Comparison of ENCODE assay signal across 9 mouse cellular contexts in the genomic region with DNA sequence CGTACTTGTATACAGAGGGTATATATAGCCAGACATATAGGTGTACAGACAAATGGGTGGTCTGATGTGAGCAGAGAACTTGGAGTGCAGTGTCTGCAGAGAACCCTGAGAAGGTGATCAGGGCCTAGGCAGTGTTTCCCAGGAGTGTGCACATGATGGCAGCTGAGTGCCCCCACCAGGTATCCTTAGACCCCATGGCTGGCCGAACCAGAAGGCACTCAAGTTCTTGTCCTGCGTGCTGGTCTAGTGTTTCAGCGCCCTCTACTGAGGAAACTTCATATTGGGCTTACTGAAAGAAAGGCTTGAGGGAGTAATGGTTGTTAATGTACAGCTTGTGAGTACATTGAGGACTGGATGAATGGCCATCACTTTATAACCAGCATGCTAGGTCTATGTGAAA. TPM values are rescaled to one million over a fixed set of nuclear protein-coding genes. Genes with fewer than 3 reads are reported as not detected.
DNase-seq lines count a peak whose midpoint lies in the region; ATAC-seq and TF ChIP-seq lines count a peak whose summit lies in the region.
"Had no signal": no experiment of that assay in that cellular context is flagged by ENCODE, and none has a peak within 500 bp of the region (broad histone marks: within the 10 kb centered on the region; RNA-seq: fewer than 3 reads in every experiment).

No protein-coding gene starts in this region.

- no peak overlapping the region for H3K4me3 ChIP-seq in kidney, embryonic 14.5 days (ENCODE audit: low read length)
- no peak overlapping the region for H3K4me3 ChIP-seq in hindbrain, embryonic 15.5 days
- H3K4me3 ChIP-seq in small intestine, adult 2 months (ENCODE audit: low read depth, low read length), result no peak overlapping the region

- H3K9me3 ChIP-seq in kidney, embryonic 14.5 days (ENCODE audit: control insufficient read depth, low read length), result no peaks in the 10 kb centered on the region
- no peaks in the 10 kb centered on the region for H3K9me3 ChIP-seq in hindbrain, embryonic 15.5 days

- H3K4me2 ChIP-seq in kidney, embryonic 14.5 days (replicated peaks; ENCODE audit: low read depth, low read length), result no peak overlapping the region
- H3K4me2 ChIP-seq in hindbrain, embryonic 15.5 days, result no peak overlapping the region

- peak; percentile 71 for ATAC-seq in kidney, embryonic 14.5 days (ENCODE audit: low FRiP score, low TSS enrichment)
- ATAC-seq in hindbrain, embryonic 15.5 days (ENCODE audit: low FRiP score, low read depth), result peak; percentile 73; the same call in 1 of the 2 replicates

- TF ChIP-seq POLR2A in small intestine, adult 2 months (IDR thresholded peaks at IDR 0.05; ENCODE audit: low read depth, low read length), result no peak

- no peak overlapping the region for H3K27ac ChIP-seq in kidney, embryonic 14.5 days (ENCODE audit: low read depth, low read length)
- H3K27ac ChIP-seq in hindbrain, embryonic 15.5 days (replicated peaks), result no peak overlapping the region
- H3K27ac ChIP-seq in small intestine, adult 2 months (ENCODE audit: insufficient read depth, low read depth, low read length), result no peak overlapping the region
- H3K27ac ChIP-seq: macrophage had no signal

- peak; percentile 49; the same call in 1 of the 2 replicates for TF ChIP-seq CTCF in small intestine, adult 2 months (IDR thresholded peaks at IDR 0.05; ENCODE audit: extremely low read depth, insufficient read length, insufficient replicate concordance, low read depth, low read length)

- no peak for DNase-seq in kidney, adult 11 months
- peak; percentile 67 for DNase-seq in ES-CJ7 (ENCODE audit: low read depth, low spot score)
- peak; percentile 64 for DNase-seq in c-Kit-positive CD71-positive TER-119-positive erythroid progenitor cells, embryonic 14.5 days (ENCODE audit: low spot score)
- peak; percentile 72 for DNase-seq in lung, postnatal 14 days
- no peak for DNase-seq in urinary bladder, postnatal 10 days (ENCODE audit: low spot score)

- no peaks in the 10 kb centered on the region for H3K27me3 ChIP-seq in kidney, embryonic 14.5 days (ENCODE audit: control insufficient read depth, insufficient read depth, low read length)
- H3K27me3 ChIP-seq in hindbrain, embryonic 15.5 days, result no peaks in the 10 kb centered on the region
- no peaks in the 10 kb centered on the region for H3K27me3 ChIP-seq in small intestine, adult 2 months (ENCODE audit: control insufficient read depth, insufficient read depth, low read length)

- WGBS in kidney, embryonic 14.5 days, result 23% methylated on average over 4 of the region's 4 CpGs
- 26% methylated on average over 4 of the region's 4 CpGs for WGBS in hindbrain, embryonic 15.5 days
- 15% methylated on average over 4 of the region's 4 CpGs for WGBS in small intestine, adult 2 months

- 0 out of 2 replicates have a peak, but pooled peaks cover 6% of the 10 kb centered on the region for H3K4me1 ChIP-seq in kidney, embryonic 14.5 days (ENCODE audit: control insufficient read depth, insufficient read depth, low read length)
- no peaks in the 10 kb centered on the region for H3K4me1 ChIP-seq in hindbrain, embryonic 15.5 days (replicated peaks)
- H3K4me1 ChIP-seq in small intestine, adult 2 months (ENCODE audit: control insufficient read depth, insufficient read depth, insufficient read length, low read length), result no peaks in the 10 kb centered on the region

- peaks cover 21% of the 10 kb centered on the region for H3K36me3 ChIP-seq in kidney, embryonic 14.5 days (ENCODE audit: control insufficient read depth, insufficient read depth, low read length)
- H3K36me3 ChIP-seq in hindbrain, embryonic 15.5 days, result no peaks in the 10 kb centered on the region
- peaks cover 6% of the 10 kb centered on the region for H3K36me3 ChIP-seq in small intestine, adult 2 months (ENCODE audit: control insufficient read depth, insufficient read depth, low read length)

- no peak overlapping the region for H3K9ac ChIP-seq in kidney, embryonic 14.5 days (ENCODE audit: low read depth, low read length)
- H3K9ac ChIP-seq in hindbrain, embryonic 15.5 days, result no peak overlapping the region

RNA-seq across cellular contexts. Expression of gene Pced1a, which starts 8.7 kb away (rescaled TPM):
- polyA plus RNA-seq in kidney, embryonic 14.5 days (2014; fragmentation: Nextera tagmentation; extraction: Ambion mirVana), result 13.0 and 15.0 TPM in 2 replicates
- polyA plus RNA-seq in hindbrain, embryonic 15.5 days (2015; fragmentation: Nextera tagmentation; extraction: Ambion mirVana), result 12.5 and 13.2 TPM in 2 replicates
- 8.5 and 11.6 TPM in 2 replicates for polyA plus RNA-seq in small intestine, adult 2 months (2012; rRNA removed)

RNA-seq across cellular contexts. Expression of gene Vps16, which starts 9.0 kb away (rescaled TPM):
- 72.3 and 79.2 TPM in 2 replicates for polyA plus RNA-seq in kidney, embryonic 14.5 days (2014; fragmentation: Nextera tagmentation; extraction: Ambion mirVana)
- 102 and 105 TPM in 2 replicates for polyA plus RNA-seq in hindbrain, embryonic 15.5 days (2015; fragmentation: Nextera tagmentation; extraction: Ambion mirVana)
- 22.5 and 38.8 TPM in 2 replicates for polyA plus RNA-seq in small intestine, adult 2 months (2012; rRNA removed)

RNA-seq across cellular contexts. Expression of gene Ptpra, which starts 16.9 kb away (rescaled TPM):
- 64.3 and 107 TPM in 2 replicates for polyA plus RNA-seq in kidney, embryonic 14.5 days (2014; fragmentation: Nextera tagmentation; extraction: Ambion mirVana)
- 133 and 145 TPM in 2 replicates for polyA plus RNA-seq in hindbrain, embryonic 15.5 days (2015; fragmentation: Nextera tagmentation; extraction: Ambion mirVana)
- polyA plus RNA-seq in small intestine, adult 2 months (2012; rRNA removed), result 15.0 and 21.8 TPM in 2 replicates

RNA-seq across cellular contexts. Expression of gene Tmem239, which starts 26.9 kb away (rescaled TPM):
- polyA plus RNA-seq in kidney, embryonic 14.5 days (2014; fragmentation: Nextera tagmentation; extraction: Ambion mirVana), result not detected in 2 replicates
- polyA plus RNA-seq in hindbrain, embryonic 15.5 days (2015; fragmentation: Nextera tagmentation; extraction: Ambion mirVana), result 0.36 TPM in 1 of 2 replicates, not detected in the other
- polyA plus RNA-seq in small intestine, adult 2 months (2012; rRNA removed), result not detected in 2 replicates
- polyA plus RNA-seq: macrophage had no signal

RNA-seq across cellular contexts. Expression of gene 1700020A23Rik, which starts 28.1 kb away (rescaled TPM):
- polyA plus RNA-seq in kidney, embryonic 14.5 days (2014; fragmentation: Nextera tagmentation; extraction: Ambion mirVana), result 0.40 TPM in 1 of 2 replicates, not detected in the other
- polyA plus RNA-seq in hindbrain, embryonic 15.5 days (2015; fragmentation: Nextera tagmentation; extraction: Ambion mirVana), result 0.38 and 0.97 TPM in 2 replicates
- polyA plus RNA-seq in small intestine, adult 2 months (2012; rRNA removed), result not detected in 2 replicates
- polyA plus RNA-seq: macrophage had no signal

Comparison
In these comparisons a context has a peak if more than half of its experiments do, and no peak if none do; other contexts are left out.
1. DNase-seq: peak in ES-CJ7 (single experiment), c-Kit-positive CD71-positive TER-119-positive erythroid progenitor cells, embryonic 14.5 days (single experiment) and lung, postnatal 14 days (single experiment); none in kidney, adult 11 months (single experiment) and urinary bladder, postnatal 10 days (single experiment).